Comparison of ENCODE assay signal across 8 mouse cellular contexts in the genomic region with DNA sequence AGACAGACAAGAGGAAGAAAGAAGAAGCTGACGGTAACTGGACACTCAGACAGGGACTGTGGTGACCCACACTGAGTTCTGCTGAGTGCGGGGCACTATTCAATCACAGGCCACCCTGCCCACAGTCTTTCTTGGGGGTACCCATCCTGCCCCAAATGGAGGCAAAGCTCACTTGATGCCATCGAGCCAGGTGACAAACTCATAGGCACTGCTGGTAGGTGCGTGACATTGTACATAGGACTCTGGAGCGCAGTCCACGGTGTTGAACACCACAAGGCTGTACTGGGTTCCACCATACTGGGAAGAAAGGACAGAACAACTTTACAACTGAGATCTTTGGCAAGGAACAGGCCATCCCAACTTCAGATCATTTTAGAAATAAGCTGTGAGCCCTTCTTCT. TPM values are rescaled to one million over a fixed set of nuclear protein-coding genes. Genes with fewer than 3 reads are reported as not detected.
DNase-seq lines count a peak whose midpoint lies in the region; ATAC-seq and TF ChIP-seq lines count a peak whose summit lies in the region.

No protein-coding gene starts in this region.

- H3K9ac ChIP-seq in lung, embryonic 15.5 days, result peak overlapping the region; percentile 87
- peak overlapping the region; percentile 92 for H3K9ac ChIP-seq in kidney, postnatal 0 days (ENCODE audit: low read depth, low read length)
- peak overlapping the region; percentile 81 for H3K9ac ChIP-seq in neural tube, embryonic 15.5 days (replicated peaks)

- H3K36me3 ChIP-seq in lung, embryonic 15.5 days, result peaks cover 14% of the 10 kb centered on the region; the same call in 1 of the 2 replicates
- peaks cover 6% of the 10 kb centered on the region; the same call in 1 of the 2 replicates for H3K36me3 ChIP-seq in kidney, postnatal 0 days (ENCODE audit: insufficient read depth, low read length)
- peaks cover 12% of the 10 kb centered on the region; the same call in 1 of the 2 replicates for H3K36me3 ChIP-seq in neural tube, embryonic 15.5 days

- 19% methylated on average over 6 of the region's 6 CpGs for WGBS in lung, embryonic 15.5 days
- WGBS in kidney, postnatal 0 days, result 15% methylated on average over 6 of the region's 6 CpGs
- WGBS in neural tube, embryonic 15.5 days, result 9% methylated on average over 6 of the region's 6 CpGs

- H3K4me2 ChIP-seq in lung, embryonic 15.5 days, result peak overlapping the region; percentile 87
- H3K4me2 ChIP-seq in kidney, postnatal 0 days (ENCODE audit: low read length), result peak overlapping the region; percentile 84
- peak overlapping the region; percentile 90 for H3K4me2 ChIP-seq in neural tube, embryonic 15.5 days

- no peak for DNase-seq in lung, postnatal 10 days
- DNase-seq in kidney, postnatal 0 days (ENCODE audit: low spot score), result no peak
- no peak for DNase-seq in gastrocnemius, postnatal 36 days
- no peak for DNase-seq in frontal cortex, postnatal 36 days (ENCODE audit: low spot score in 2 of 2)
- DNase-seq in adipocyte (ENCODE audit: low spot score), result no peak

- peak overlapping the region; percentile 96; the same call in 1 of the 2 replicates for H3K27ac ChIP-seq in lung, embryonic 15.5 days
- H3K27ac ChIP-seq in kidney, postnatal 0 days, result peak overlapping the region; percentile 98
- peak overlapping the region; percentile 99; the same call in 1 of the 2 replicates for H3K27ac ChIP-seq in neural tube, embryonic 15.5 days (replicated peaks)

- ATAC-seq in lung, embryonic 15.5 days (ENCODE audit: borderline replicate concordance, extremely low read depth, low FRiP score, low TSS enrichment), result no peak
- 0 out of 2 replicates have a peak, but pooled peaks have one; percentile 32 for ATAC-seq in erythroblast, adult 5-6 weeks (replicated peaks; ENCODE audit: low FRiP score, poor library complexity, severe bottlenecking)
- no peak for ATAC-seq in kidney, postnatal 0 days (replicated peaks; ENCODE audit: low FRiP score, low read depth)
- ATAC-seq in neural tube, embryonic 15.5 days (ENCODE audit: low FRiP score), result no peak

- no peak for TF ChIP-seq CTCF in kidney, postnatal 0 days (IDR thresholded peaks at IDR 0.05; ENCODE audit: low read depth)

- H3K4me3 ChIP-seq in lung, embryonic 15.5 days, result peak overlapping the region; percentile 86
- H3K4me3 ChIP-seq in kidney, postnatal 0 days (replicated peaks; ENCODE audit: low read depth, low read length), result peak overlapping the region; percentile 86
- peak overlapping the region; percentile 71 for H3K4me3 ChIP-seq in neural tube, embryonic 15.5 days (replicated peaks)

- no peaks in the 10 kb centered on the region for H3K9me3 ChIP-seq in lung, embryonic 15.5 days
- no peaks in the 10 kb centered on the region for H3K9me3 ChIP-seq in kidney, postnatal 0 days (replicated peaks; ENCODE audit: low read length)
- no peaks in the 10 kb centered on the region for H3K9me3 ChIP-seq in neural tube, embryonic 15.5 days (replicated peaks)

- intact Hi-C loops in gastrocnemius, postnatal 36 days (cut with DNase I), result no loop called here

- no peaks in the 10 kb centered on the region for H3K27me3 ChIP-seq in lung, embryonic 15.5 days
- H3K27me3 ChIP-seq in kidney, postnatal 0 days (ENCODE audit: insufficient read depth, low read length), result no peaks in the 10 kb centered on the region
- H3K27me3 ChIP-seq in neural tube, embryonic 15.5 days (replicated peaks), result no peaks in the 10 kb centered on the region

- peaks cover 49% of the 10 kb centered on the region for H3K4me1 ChIP-seq in lung, embryonic 15.5 days
- H3K4me1 ChIP-seq in kidney, postnatal 0 days (replicated peaks; ENCODE audit: insufficient read depth, low read length), result peaks cover 17% of the 10 kb centered on the region
- H3K4me1 ChIP-seq in neural tube, embryonic 15.5 days, result peaks cover 61% of the 10 kb centered on the region

RNA-seq across cellular contexts. Expression of gene Med25, which starts 0.9 kb away (rescaled TPM):
- 93.5 and 97.7 TPM in 2 replicates for polyA plus RNA-seq in lung, embryonic 15.5 days (2015; fragmentation: Nextera tagmentation; extraction: Ambion mirVana)
- total RNA-seq in erythroblast, adult 5-6 weeks (2015; ENCODE audit: low replicate concordance), result 6.5 and 8.4 TPM in 2 replicates
- 3.2 and 5.3 TPM in 2 replicates for total RNA-seq in erythroblast, adult 5-6 weeks (2017; ENCODE audit: low replicate concordance)
- 91.4 and 97.8 TPM in 2 replicates for polyA plus RNA-seq in kidney, postnatal 0 days (2015; fragmentation: Nextera tagmentation; extraction: Ambion mirVana)
- 136 and 141 TPM in 2 replicates for polyA plus RNA-seq in neural tube, embryonic 15.5 days (2015; fragmentation: Nextera tagmentation; extraction: Ambion mirVana)
- 10 to 100 TPM; 54.0 to 57.5 TPM for total RNA-seq in gastrocnemius, postnatal 36 days (2021)

RNA-seq across cellular contexts. Expression of gene Fuz, which starts 4.3 kb away (rescaled TPM):
- 21.0 and 24.0 TPM in 2 replicates for polyA plus RNA-seq in lung, embryonic 15.5 days (2015; fragmentation: Nextera tagmentation; extraction: Ambion mirVana)
- total RNA-seq in erythroblast, adult 5-6 weeks (2015; ENCODE audit: low replicate concordance), result 1.3 TPM in 1 of 2 replicates, not detected in the other
- total RNA-seq in erythroblast, adult 5-6 weeks (2017; ENCODE audit: low replicate concordance), result 2.2 and 4.3 TPM in 2 replicates
- 19.9 and 21.1 TPM in 2 replicates for polyA plus RNA-seq in kidney, postnatal 0 days (2015; fragmentation: Nextera tagmentation; extraction: Ambion mirVana)
- 15.1 and 15.8 TPM in 2 replicates for polyA plus RNA-seq in neural tube, embryonic 15.5 days (2015; fragmentation: Nextera tagmentation; extraction: Ambion mirVana)
- 10 to 100 TPM; 17.3 to 18.1 TPM for total RNA-seq in gastrocnemius, postnatal 36 days (2021)

RNA-seq across cellular contexts. Expression of gene Ptov1, which starts 22.0 kb away (rescaled TPM):
- 371 and 398 TPM in 2 replicates for polyA plus RNA-seq in lung, embryonic 15.5 days (2015; fragmentation: Nextera tagmentation; extraction: Ambion mirVana)
- 6.9 and 8.1 TPM in 2 replicates for total RNA-seq in erythroblast, adult 5-6 weeks (2015; ENCODE audit: low replicate concordance)
- total RNA-seq in erythroblast, adult 5-6 weeks (2017; ENCODE audit: low replicate concordance), result 8.8 and 12.1 TPM in 2 replicates
- 377 and 412 TPM in 2 replicates for polyA plus RNA-seq in kidney, postnatal 0 days (2015; fragmentation: Nextera tagmentation; extraction: Ambion mirVana)
- polyA plus RNA-seq in neural tube, embryonic 15.5 days (2015; fragmentation: Nextera tagmentation; extraction: Ambion mirVana), result 433 and 459 TPM in 2 replicates
- total RNA-seq in gastrocnemius, postnatal 36 days (2021), result 100 to 1,000 TPM; 129 to 153 TPM

RNA-seq across cellular contexts. Expression of gene Pnkp, which starts 34.7 kb away (rescaled TPM):
- polyA plus RNA-seq in lung, embryonic 15.5 days (2015; fragmentation: Nextera tagmentation; extraction: Ambion mirVana), result 37.6 and 37.9 TPM in 2 replicates
- total RNA-seq in erythroblast, adult 5-6 weeks (2015; ENCODE audit: low replicate concordance), result 17.3 and 43.3 TPM in 2 replicates
- 26.8 and 32.5 TPM in 2 replicates for total RNA-seq in erythroblast, adult 5-6 weeks (2017; ENCODE audit: low replicate concordance)
- 34.0 and 36.4 TPM in 2 replicates for polyA plus RNA-seq in kidney, postnatal 0 days (2015; fragmentation: Nextera tagmentation; extraction: Ambion mirVana)
- 29.2 and 29.6 TPM in 2 replicates for polyA plus RNA-seq in neural tube, embryonic 15.5 days (2015; fragmentation: Nextera tagmentation; extraction: Ambion mirVana)
- 10 to 100 TPM; 14.9 to 18.7 TPM for total RNA-seq in gastrocnemius, postnatal 36 days (2021)

RNA-seq across cellular contexts. Expression of gene Ap2a1, which starts 37.7 kb away (rescaled TPM):
- 63.1 and 64.8 TPM in 2 replicates for polyA plus RNA-seq in lung, embryonic 15.5 days (2015; fragmentation: Nextera tagmentation; extraction: Ambion mirVana)
- 29.4 and 43.1 TPM in 2 replicates for total RNA-seq in erythroblast, adult 5-6 weeks (2015; ENCODE audit: low replicate concordance)
- 27.5 and 36.0 TPM in 2 replicates for total RNA-seq in erythroblast, adult 5-6 weeks (2017; ENCODE audit: low replicate concordance)
- polyA plus RNA-seq in kidney, postnatal 0 days (2015; fragmentation: Nextera tagmentation; extraction: Ambion mirVana), result 55.8 and 55.9 TPM in 2 replicates
- polyA plus RNA-seq in neural tube, embryonic 15.5 days (2015; fragmentation: Nextera tagmentation; extraction: Ambion mirVana), result 122 and 126 TPM in 2 replicates
- 10 to 100 TPM; 55.0 to 56.3 TPM for total RNA-seq in gastrocnemius, postnatal 36 days (2021)
